8 mouse cellular contexts compared by ENCODE assay signal in the genomic region with DNA sequence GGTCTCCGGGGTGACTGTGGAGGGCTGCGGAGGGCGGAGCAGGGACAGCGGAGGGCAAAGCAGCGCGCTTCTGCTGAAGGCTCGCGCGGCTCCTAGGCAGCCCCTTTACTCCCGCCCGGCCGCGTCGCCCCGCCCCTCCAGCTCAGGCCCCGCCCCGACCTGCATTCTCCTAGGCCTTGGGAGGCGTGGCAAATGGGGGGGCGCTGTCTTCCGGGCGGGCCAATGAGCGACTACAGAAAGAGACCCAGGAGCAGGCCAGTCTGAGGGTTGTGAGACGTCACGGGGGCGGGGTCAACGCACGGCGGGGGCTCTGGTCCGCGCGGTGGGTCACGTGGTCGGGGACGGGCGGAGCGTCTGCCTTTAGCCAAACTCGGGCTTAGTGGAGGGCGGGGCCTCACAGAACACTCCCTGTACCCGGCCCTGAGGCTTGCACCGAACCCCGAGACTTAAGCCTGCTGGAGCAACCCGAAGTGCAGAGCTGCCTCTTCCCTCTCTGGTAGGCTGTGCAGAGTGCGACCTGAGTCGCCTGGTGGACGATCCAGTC. TPM values are rescaled to one million over a fixed set of nuclear protein-coding genes. Genes with fewer than 3 reads are reported as not detected.
DNase-seq lines count a peak whose midpoint lies in the region; ATAC-seq and TF ChIP-seq lines count a peak whose summit lies in the region.

A gene (minus strand): TSS at position 276 of the 544 bp plus-strand sequence.

- ATAC-seq in forebrain, embryonic 12.5 days (ENCODE audit: low FRiP score) = peak; percentile 99
- ATAC-seq in heart, postnatal 0 days (ENCODE audit: insufficient read depth, low read depth) = peak; percentile 97
- peak; percentile 96 for ATAC-seq in liver, embryonic 16.5 days (ENCODE audit: low read depth)
- ATAC-seq in neural tube, embryonic 13.5 days (ENCODE audit: low read depth) = peak; percentile 99

- peak within 1 kb of the TSS; percentile 80 for H3K27ac ChIP-seq in forebrain, embryonic 12.5 days
- H3K27ac ChIP-seq in heart, postnatal 0 days (ENCODE audit: low read depth) = peak within 1 kb of the TSS; percentile 97
- peak within 1 kb of the TSS; percentile 90 for H3K27ac ChIP-seq in liver, embryonic 16.5 days (ENCODE audit: low read length)
- H3K27ac ChIP-seq in neural tube, embryonic 13.5 days (replicated peaks) = peak within 1 kb of the TSS; percentile 92
- H3K27ac ChIP-seq in testis, adult 2 months (ENCODE audit: control insufficient read depth, insufficient read depth, low read depth, low read length) = peak within 1 kb of the TSS; percentile 76; the same call in 1 of the 2 replicates

- 23% methylated on average over 41 of the region's 45 CpGs for WGBS in forebrain, embryonic 12.5 days
- WGBS in heart, postnatal 0 days = 18% methylated on average over 42 of the region's 45 CpGs
- WGBS in liver, embryonic 16.5 days (ENCODE audit: insufficient replicate concordance) = 17% methylated on average over 30 of the region's 45 CpGs
- 20% methylated on average over 42 of the region's 45 CpGs for WGBS in neural tube, embryonic 13.5 days

- H3K4me1 ChIP-seq in E14TG2a.4 (replicated peaks; ENCODE audit: low read depth, low read length) = peaks cover 14% of the 10 kb centered on the region
- H3K4me1 ChIP-seq in forebrain, embryonic 12.5 days = no peaks in the 10 kb centered on the region
- no peaks in the 10 kb centered on the region for H3K4me1 ChIP-seq in heart, postnatal 0 days (ENCODE audit: control insufficient read depth, insufficient read depth)
- H3K4me1 ChIP-seq in liver, embryonic 16.5 days (ENCODE audit: control insufficient read depth, low read depth, low read length) = no peaks in the 10 kb centered on the region
- H3K4me1 ChIP-seq in neural tube, embryonic 13.5 days (replicated peaks) = 0 out of 2 replicates have a peak, but pooled peaks cover 3% of the 10 kb centered on the region
- no peaks in the 10 kb centered on the region for H3K4me1 ChIP-seq in testis, adult 2 months (ENCODE audit: control insufficient read depth, insufficient read depth, low read length)

- TF ChIP-seq POLR2A in testis, adult 2 months (IDR thresholded peaks at IDR 0.05; ENCODE audit: control insufficient read depth, low read depth, low read length) = peak; percentile 30; the same call in 1 of the 2 replicates

- H3K36me3 ChIP-seq in E14TG2a.4 (ENCODE audit: insufficient read depth, low read length) = no peaks in the 10 kb centered on the region
- H3K36me3 ChIP-seq in forebrain, embryonic 12.5 days (replicated peaks) = no peaks in the 10 kb centered on the region
- H3K36me3 ChIP-seq in heart, postnatal 0 days (replicated peaks; ENCODE audit: control insufficient read depth, insufficient read depth, low read length) = no peaks in the 10 kb centered on the region
- no peaks in the 10 kb centered on the region for H3K36me3 ChIP-seq in liver, embryonic 16.5 days (ENCODE audit: control insufficient read depth, insufficient read depth)
- no peaks in the 10 kb centered on the region for H3K36me3 ChIP-seq in neural tube, embryonic 13.5 days
- no peaks in the 10 kb centered on the region for H3K36me3 ChIP-seq in testis, adult 2 months (ENCODE audit: control insufficient read depth, insufficient read depth, low read length)

- no peaks in the 10 kb centered on the region for H3K27me3 ChIP-seq in E14TG2a.4 (ENCODE audit: insufficient read depth, low read length)
- H3K27me3 ChIP-seq in forebrain, embryonic 12.5 days = no peaks in the 10 kb centered on the region
- H3K27me3 ChIP-seq in heart, postnatal 0 days (ENCODE audit: control insufficient read depth, insufficient read depth, low read length) = no peaks in the 10 kb centered on the region
- no peaks in the 10 kb centered on the region for H3K27me3 ChIP-seq in liver, embryonic 16.5 days (ENCODE audit: control insufficient read depth, insufficient read depth, low read depth, low read length)
- H3K27me3 ChIP-seq in neural tube, embryonic 13.5 days = no peaks in the 10 kb centered on the region
- no peaks in the 10 kb centered on the region for H3K27me3 ChIP-seq in testis, adult 2 months (ENCODE audit: control insufficient read depth, insufficient read depth, low read length)

- TF ChIP-seq CTCF in E14TG2a.4 (conservative IDR thresholded peaks at IDR 0.05; ENCODE audit: low read length) = no peak
- TF ChIP-seq CTCF in heart, postnatal 0 days (IDR thresholded peaks at IDR 0.05; ENCODE audit: low read depth) = no peak
- TF ChIP-seq CTCF in testis, adult 2 months (IDR thresholded peaks at IDR 0.05; ENCODE audit: control insufficient read depth, insufficient read depth, insufficient replicate concordance, low read depth, low read length) = no peak

- TF ChIP-seq EP300 in heart, postnatal 0 days (IDR thresholded peaks at IDR 0.05; ENCODE audit: low read depth) = no peak

- peak; percentile 91 for DNase-seq in c-Kit-positive CD71-positive TER-119-positive erythroid progenitor cells, embryonic 14.5 days (ENCODE audit: low spot score)
- peak; percentile 84 for DNase-seq in heart, postnatal 0 days (ENCODE audit: low spot score)
- peak; percentile 98 for DNase-seq in kidney, postnatal 4 days

- no peaks in the 10 kb centered on the region for H3K9me3 ChIP-seq in E14TG2a.4 (ENCODE audit: low read length)
- no peaks in the 10 kb centered on the region for H3K9me3 ChIP-seq in forebrain, embryonic 12.5 days
- no peaks in the 10 kb centered on the region for H3K9me3 ChIP-seq in heart, postnatal 0 days (replicated peaks; ENCODE audit: control insufficient read depth, low read length)
- H3K9me3 ChIP-seq in liver, embryonic 16.5 days (replicated peaks; ENCODE audit: control insufficient read depth, low read length) = no peaks in the 10 kb centered on the region
- H3K9me3 ChIP-seq in neural tube, embryonic 13.5 days = no peaks in the 10 kb centered on the region

- H3K9ac ChIP-seq in forebrain, embryonic 12.5 days = peak within 1 kb of the TSS; percentile 56
- H3K9ac ChIP-seq in heart, postnatal 0 days (replicated peaks; ENCODE audit: low read depth, low read length) = peak within 1 kb of the TSS; percentile 65
- H3K9ac ChIP-seq in liver, embryonic 16.5 days (ENCODE audit: low read depth, low read length) = peak within 1 kb of the TSS; percentile 71
- H3K9ac ChIP-seq in neural tube, embryonic 13.5 days = peak within 1 kb of the TSS; percentile 73

- H3K4me3 ChIP-seq in E14TG2a.4 (replicated peaks; ENCODE audit: low read length) = peak within 1 kb of the TSS; percentile 84
- peak within 1 kb of the TSS; percentile 47 for H3K4me3 ChIP-seq in forebrain, embryonic 12.5 days (replicated peaks)
- H3K4me3 ChIP-seq in heart, postnatal 0 days (ENCODE audit: low read depth, low read length) = peak within 1 kb of the TSS; percentile 52
- H3K4me3 ChIP-seq in liver, embryonic 16.5 days (ENCODE audit: low read depth, low read length) = peak within 1 kb of the TSS; percentile 69
- peak within 1 kb of the TSS; percentile 51 for H3K4me3 ChIP-seq in neural tube, embryonic 13.5 days
- peak within 1 kb of the TSS; percentile 74 for H3K4me3 ChIP-seq in testis, adult 2 months (ENCODE audit: control insufficient read depth, low read depth, low read length)

- H3K4me2 ChIP-seq in forebrain, embryonic 12.5 days = peak within 1 kb of the TSS; percentile 58
- peak within 1 kb of the TSS; percentile 63 for H3K4me2 ChIP-seq in heart, postnatal 0 days (ENCODE audit: low read depth, low read length)
- peak within 1 kb of the TSS; percentile 78 for H3K4me2 ChIP-seq in liver, embryonic 16.5 days (ENCODE audit: low read depth, low read length)
- H3K4me2 ChIP-seq in neural tube, embryonic 13.5 days = peak within 1 kb of the TSS; percentile 63

RNA-seq across cellular contexts. Expression of the gene that starts here (rescaled TPM):
- 5.1 and 5.9 TPM in 2 replicates for polyA plus RNA-seq in forebrain, embryonic 12.5 days (2016; fragmentation: Nextera tagmentation; extraction: Ambion mirVana)
- 22.6 and 24.0 TPM in 2 replicates for total RNA-seq in heart, postnatal 0 days (2014; rRNA removed; ENCODE audit: low replicate concordance)
- polyA plus RNA-seq in heart, postnatal 0 days (2015; fragmentation: Nextera tagmentation; extraction: Ambion mirVana) = 17.9 and 18.7 TPM in 2 replicates
- 15.0 and 16.6 TPM in 2 replicates for polyA plus RNA-seq in liver, embryonic 16.5 days (2015; fragmentation: Nextera tagmentation; extraction: Ambion mirVana)
- 6.7 and 7.3 TPM in 2 replicates for polyA plus RNA-seq in neural tube, embryonic 13.5 days (2015; fragmentation: Nextera tagmentation; extraction: Ambion mirVana)
- 0.69 and 1.5 TPM in 2 replicates for polyA plus RNA-seq in testis, adult 2 months (2012; rRNA removed)

Comparison
In these comparisons a context has a peak if more than half of its experiments do, and no peak if none do; other contexts are left out.
1. Peak in every context shown above with its lines: DNase-seq, ATAC-seq, H3K4me3 ChIP-seq and H3K27ac ChIP-seq.